Mouse (Mus musculus): Measurements from ENCODE around the gene Hist1h2bh.
"Not testable (repeated sequence)": the region's sequence is repeated elsewhere in the genome, so short reads cannot be mapped to it uniquely, and the experiment has no call there.

The Hist1h2bh gene

DNA sequence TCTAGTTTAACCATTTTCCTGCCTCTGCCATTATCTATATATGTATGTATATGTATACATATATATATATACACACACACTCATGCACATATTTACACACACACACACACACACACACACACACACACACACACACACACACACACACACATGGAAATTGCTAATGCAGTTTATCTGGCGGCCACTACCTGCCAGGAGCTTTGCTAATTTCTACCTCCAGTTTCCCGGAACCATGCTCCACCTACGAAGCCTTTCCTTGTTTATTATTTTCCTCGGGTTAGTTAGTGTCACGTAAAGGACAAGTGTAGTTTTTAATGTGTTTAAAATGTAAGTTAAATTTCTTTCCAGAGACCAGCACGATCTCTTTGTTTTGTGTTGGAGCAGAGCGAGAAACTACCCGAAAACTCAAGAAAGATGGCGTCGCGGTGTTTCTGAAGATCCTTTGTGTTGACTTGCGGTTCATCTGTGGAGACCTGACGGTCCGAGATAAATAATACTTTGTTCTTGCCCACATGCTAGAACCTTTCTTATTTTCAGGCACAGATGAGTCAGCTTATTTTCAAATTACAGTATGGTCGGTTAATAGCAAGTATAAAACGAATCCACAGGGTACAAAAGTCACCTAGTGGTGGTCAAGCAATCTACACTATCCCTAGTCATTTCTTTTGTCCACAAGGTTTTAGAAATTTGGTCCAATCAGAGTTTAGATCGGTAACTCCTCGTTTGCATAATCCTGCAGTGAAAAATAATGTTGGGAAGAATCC lies 19.7 kb upstream of the Hist1h2bh start:
- ChIA-PET CTCF (interaction anchor here in 2 of 4 experiments (0.6 to 0.7 kb wide), 2 partner anchors 270 to 1594 kb away, joined by 3 to 4 read pairs; no protein-coding TSS in a partner anchor), POLR2A (interaction anchor here (0.6 to 9.9 kb wide), 48 partner anchors 8 to 1604 kb away, joined by 3 to 217 read pairs (median 5); partner anchors contain the start of genes Hist1h2ae (in 4 of the 4), Hist1h2bg (in 4 of the 4), Hist1h2bc (in 3 of the 4) and Hist1h2bf (in 3 of the 4))

GRCm38 (mm10) chr13:23561883-23562659 lies 18.9 kb upstream of the Hist1h2bh start, which contains the start of gene Hist1h3e:
TSS of gene Hist1h3e (minus strand) at chr13:23562369.
- CTCF ChIA-PET = interaction anchor here in 1 of 4 experiments (0.7 kb wide), 1 partner anchor 269 kb away, joined by 3 read pairs; no protein-coding TSS in a partner anchor
- POLR2A ChIA-PET = interaction anchor here (0.6 to 9.9 kb wide), 41 partner anchors 9 to 1527 kb away, joined by 3 to 217 read pairs (median 7); partner anchors contain the start of genes Hist1h2ae (in 4 of the 4), Hist1h2bg (in 4 of the 4), Hist1h2bc (in 3 of the 4) and Hist1h4d (in 3 of the 4)

GRCm38 (mm10) chr13:23561531-23561882 lies 18.3 kb upstream of the Hist1h2bh start:
- CTCF ChIA-PET = not testable (repeated sequence)
- POLR2A ChIA-PET = interaction anchor here (0.6 to 9.9 kb wide), 39 partner anchors 9 to 1883 kb away, joined by 3 to 217 read pairs (median 7); partner anchors contain the start of genes Hist1h2ae (in 4 of the 4), Hist1h2bg (in 4 of the 4), Hist1h4d (in 3 of the 4) and Hist1h4f (in 3 of the 4)

- ChIA-PET POLR2A (interaction anchor here (0.6 to 9.9 kb wide), 30 partner anchors 8 to 254 kb away, joined by 3 to 217 read pairs (median 7); partner anchors contain the start of genes Hist1h2ae (in 4 of the 4), Hist1h2bg (in 4 of the 4), Hist1h4f (in 4 of the 4) and Hist1h2ad (in 2 of the 4)), CTCF (interaction anchor here in 1 of 4 experiments (0.6 kb wide), 1 partner anchor 813 kb away, joined by 3 read pairs; no protein-coding TSS in a partner anchor)
Observed at GRCm38 (mm10) chr13:23560699-23561098, 17.5 kb upstream of the Hist1h2bh start.

GRCm38 (mm10) chr13:23556906-23557305 lies 13.7 kb upstream of the Hist1h2bh start:
- POLR2A ChIA-PET = interaction anchor here (0.5 to 11.8 kb wide), 58 partner anchors 7 to 1803 kb away, joined by 3 to 692 read pairs (median 20); partner anchors contain the start of genes Hist1h2ae (in 4 of the 4), Hist1h2bg (in 4 of the 4), Hist1h1c (in 3 of the 4) and Hist1h2ac (in 3 of the 4)
- CTCF ChIA-PET = interaction anchor here in 1 of 4 experiments (1.1 kb wide), 1 partner anchor 16 kb away, joined by 3 read pairs; no protein-coding TSS in a partner anchor

DNA sequence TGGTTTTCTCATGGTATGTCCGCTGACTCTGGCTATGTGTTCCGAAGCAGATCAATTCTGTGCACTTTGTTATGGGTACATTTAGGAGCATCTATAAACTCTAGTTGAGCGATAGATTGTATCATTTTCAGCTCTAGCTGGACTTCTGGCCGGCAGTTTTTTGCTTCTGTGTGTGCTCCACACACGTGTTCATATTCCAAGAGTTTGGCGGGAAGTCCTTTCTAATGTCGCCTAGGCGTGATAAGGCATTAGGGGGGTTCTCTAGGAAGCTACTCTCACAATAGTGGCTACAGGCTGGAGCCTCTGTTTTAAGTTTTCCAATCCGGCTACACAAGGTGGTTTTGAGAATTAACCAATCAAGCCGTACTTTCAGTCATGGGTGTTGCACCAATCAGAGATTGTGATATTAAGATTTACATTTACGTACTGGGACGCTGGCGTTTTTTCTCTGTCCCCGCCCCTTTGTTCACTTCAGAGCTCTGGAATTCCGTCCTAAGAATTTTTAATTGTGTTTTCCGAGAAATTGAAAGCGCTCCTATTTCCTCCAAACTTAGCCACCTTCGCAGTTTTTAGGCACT lies 12.7 kb upstream of the Hist1h2bh start:
- ChIA-PET POLR2A (interaction anchor here (0.5 to 11.8 kb wide), 142 partner anchors 8 to 1835 kb away, joined by 3 to 692 read pairs (median 6); partner anchors contain the start of genes Hist1h1a (in 4 of the 4), Hist1h1e (in 4 of the 4), Hist1h2ae (in 4 of the 4) and Hist1h2bg (in 4 of the 4)), CTCF (interaction anchor here in 1 of 4 experiments (1.0 to 2.6 kb wide), 2 partner anchors 42 to 131 kb away, joined by 5 to 10 read pairs; partner anchors contain the start of gene Abt1)

DNA sequence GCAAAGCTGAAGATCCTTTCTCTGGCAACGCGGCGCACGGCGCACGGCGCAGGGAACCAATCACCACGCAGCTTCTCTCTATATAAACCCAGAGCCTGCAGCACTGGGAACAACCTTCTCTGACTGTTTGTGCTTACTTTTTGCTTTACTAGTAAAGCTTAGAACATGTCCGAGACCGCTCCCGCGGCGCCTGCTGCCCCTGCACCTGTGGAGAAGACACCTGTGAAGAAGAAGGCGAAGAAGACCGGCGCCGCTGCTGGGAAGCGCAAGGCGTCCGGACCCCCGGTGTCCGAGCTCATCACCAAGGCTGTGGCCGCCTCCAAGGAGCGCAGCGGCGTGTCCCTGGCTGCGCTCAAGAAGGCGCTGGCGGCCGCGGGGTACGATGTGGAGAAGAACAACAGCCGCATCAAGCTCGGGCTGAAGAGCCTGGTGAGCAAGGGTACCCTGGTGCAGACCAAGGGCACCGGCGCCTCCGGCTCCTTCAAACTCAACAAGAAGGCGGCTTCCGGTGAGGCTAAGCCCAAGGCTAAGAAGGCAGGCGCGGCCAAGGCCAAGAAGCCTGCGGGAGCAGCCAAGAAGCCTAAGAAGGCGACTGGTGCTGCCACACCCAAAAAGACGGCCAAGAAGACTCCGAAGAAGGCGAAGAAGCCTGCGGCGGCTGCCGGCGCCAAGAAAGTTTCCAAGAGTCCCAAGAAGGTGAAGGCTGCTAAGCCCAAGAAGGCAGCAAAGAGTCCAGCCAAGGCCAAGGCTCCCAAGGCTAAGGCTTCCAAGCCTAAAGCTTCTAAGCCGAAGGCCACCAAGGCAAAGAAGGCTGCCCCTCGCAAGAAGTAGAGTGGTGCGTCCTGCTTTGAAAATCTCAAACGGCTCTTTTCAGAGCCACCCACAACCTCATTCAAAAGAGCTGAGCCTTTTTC lies 12.0 kb upstream of the Hist1h2bh start:
- ChIA-PET CTCF (interaction anchor here in 1 of 4 experiments (0.7 to 2.6 kb wide), 3 partner anchors 43 to 154 kb away, joined by 3 to 10 read pairs (median 5); partner anchors contain the start of gene Abt1), POLR2A (interaction anchor here (0.6 to 11.8 kb wide), 179 partner anchors 9 to 1835 kb away, joined by 3 to 692 read pairs (median 5); partner anchors contain the start of genes Hist1h1a (in 4 of the 4), Hist1h1e (in 4 of the 4), Hist1h2ae (in 4 of the 4) and Hist1h2af (in 4 of the 4))

GRCm38 (mm10) chr13:23554393-23554792 lies 11.2 kb upstream of the Hist1h2bh start:
- POLR2A ChIA-PET = interaction anchor here (0.6 to 11.8 kb wide), 117 partner anchors 8 to 1834 kb away, joined by 3 to 692 read pairs (median 10); partner anchors contain the start of genes Hist1h2ae (in 4 of the 4), Hist1h2af (in 4 of the 4), Hist1h2bg (in 4 of the 4) and Hist1h2bh (in 4 of the 4)

DNA sequence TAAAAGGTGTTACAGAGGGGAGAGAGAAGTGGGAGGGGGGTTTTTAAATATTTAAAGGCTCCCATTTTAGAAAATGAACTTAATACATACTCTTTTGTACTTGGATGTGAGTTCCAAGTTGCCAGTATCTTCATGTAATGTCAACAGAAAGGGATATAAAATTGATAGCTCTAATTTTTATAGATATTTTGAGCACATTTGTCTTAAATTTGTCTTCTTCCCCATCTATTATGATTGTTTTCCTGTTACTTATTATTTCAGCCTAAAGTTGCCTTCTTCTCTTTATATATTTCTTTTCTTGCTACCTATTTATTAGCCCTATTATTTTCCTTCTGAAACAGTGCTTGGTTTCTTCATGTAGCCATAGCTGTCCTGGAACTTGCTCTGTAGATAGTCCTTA lies 9.8 kb upstream of the Hist1h2bh start, which contains the start of gene Hist1h1d:
Gene Hist1h1d (plus strand): TSS at position 301 of the 400 bp plus-strand sequence.
- ChIA-PET POLR2A (interaction anchor here in 3 of 4 experiments (1.0 to 11.8 kb wide), 21 partner anchors 11 to 1518 kb away, joined by 3 to 692 read pairs (median 88); partner anchors contain the start of genes Hist1h2ae (in 3 of the 3), Hist1h2bf (in 3 of the 3), Hist1h2bg (in 3 of the 3) and Hist1h2ad (in 2 of the 3)), CTCF (no interaction called here)

More at GRCm38 (mm10) chr13:23554393-23554792, 11.2 kb upstream of the Hist1h2bh start:
- CTCF ChIA-PET = interaction anchor here in 1 of 4 experiments (0.7 to 2.6 kb wide), 2 partner anchors 130 to 153 kb away, joined by 3 to 10 read pairs; partner anchors contain the start of gene Abt1

GRCm38 (mm10) chr13:23551931-23552914 lies 9.0 kb upstream of the Hist1h2bh start:
- POLR2A ChIA-PET = interaction anchor here (0.5 to 11.8 kb wide), 61 partner anchors 9 to 1515 kb away, joined by 3 to 692 read pairs (median 9); partner anchors contain the start of genes Hist1h2af (in 4 of the 4), Hist1h2bf (in 4 of the 4), Hist1h2ac (in 3 of the 4) and Hist1h2ad (in 3 of the 4)
- CTCF ChIA-PET = interaction anchor here in 1 of 4 experiments (1.2 kb wide), 1 partner anchor 145 kb away, joined by 3 read pairs; no protein-coding TSS in a partner anchor

- POLR2A ChIA-PET = interaction anchor here (0.5 to 11.8 kb wide), 86 partner anchors 9 to 1769 kb away, joined by 3 to 692 read pairs (median 6); partner anchors contain the start of genes Hist1h2af (in 4 of the 4), Hist1h3g (in 4 of the 4), Hist1h2ac (in 3 of the 4) and Hist1h2ad (in 3 of the 4)
- CTCF ChIA-PET = interaction anchor here in 1 of 4 experiments (1.2 kb wide), 1 partner anchor 146 kb away, joined by 3 read pairs; no protein-coding TSS in a partner anchor
Observed at GRCm38 (mm10) chr13:23551146-23551834, 8.1 kb upstream of the Hist1h2bh start, which contains the start of gene Hist1h4f. TSS of gene Hist1h4f (minus strand) at chr13:23551648.

GRCm38 (mm10) chr13:23550761-23551145 lies 7.6 kb upstream of the Hist1h2bh start:
- POLR2A ChIA-PET = interaction anchor here (0.6 to 11.8 kb wide), 77 partner anchors 8 to 1508 kb away, joined by 3 to 692 read pairs (median 6); partner anchors contain the start of genes Hist1h2af (in 4 of the 4), Hist1h2ac (in 3 of the 4), Hist1h2ae (in 3 of the 4) and Hist1h2bc (in 3 of the 4)
- CTCF ChIA-PET = interaction anchor here in 2 of 4 experiments (0.6 to 1.2 kb wide), 2 partner anchors 53 to 146 kb away, joined by 3 read pairs; no protein-coding TSS in a partner anchor

GRCm38 (mm10) chr13:23546694-23547093 lies 3.5 kb upstream of the Hist1h2bh start:
- ChIA-PET CTCF (interaction anchor here in 1 of 4 experiments (1.0 kb wide), 1 partner anchor 199 kb away, joined by 3 read pairs; no protein-coding TSS in a partner anchor), POLR2A (interaction anchor here in 3 of 4 experiments (0.5 to 24.7 kb wide), 24 partner anchors 7 to 193 kb away, joined by 3 to 692 read pairs (median 5); partner anchors contain the start of genes Hist1h2af (in 3 of the 3), Hist1h1d (in 2 of the 3), Hist1h4f (in 2 of the 3) and Hist1h4h (in 2 of the 3))

Data from embryonic stem cell, embryonic (primary cell).